Mouse (Mus musculus): ENCODE data around the gene Hnf1b. TPM values are rescaled to one million over a fixed set of nuclear protein-coding genes. Genes with fewer than 3 reads are reported as not detected.

The Hnf1b gene
- polyA plus RNA-seq, 1 experiment from 2014 or later = 0.08 TPM

Other genes with a start within 250 kb of the Hnf1b start
- not detected in 2 replicates for gene Rpl9-ps1, start 204.4 kb upstream of the Hnf1b start, polyA plus RNA-seq (2015; fragmentation: Nextera tagmentation; extraction: Ambion mirVana)
- 0.56 and 0.73 TPM in 2 replicates for gene Ccl3, start 200.7 kb upstream of the Hnf1b start, polyA plus RNA-seq (2015; fragmentation: Nextera tagmentation; extraction: Ambion mirVana)
- gene Ccl4, start 187.5 kb upstream of the Hnf1b start, polyA plus RNA-seq (2015; fragmentation: Nextera tagmentation; extraction: Ambion mirVana) = 0.76 and 0.95 TPM in 2 replicates
- 1.6 and 1.7 TPM in 2 replicates for gene Wfdc17, start 146.1 kb upstream of the Hnf1b start, polyA plus RNA-seq (2015; fragmentation: Nextera tagmentation; extraction: Ambion mirVana)
- gene Wfdc18, start 141.0 kb upstream of the Hnf1b start, polyA plus RNA-seq (2015; fragmentation: Nextera tagmentation; extraction: Ambion mirVana) = 0.88 and 1.4 TPM in 2 replicates
- 1.3 and 1.4 TPM in 2 replicates for gene Wfdc21, start 103.1 kb upstream of the Hnf1b start, polyA plus RNA-seq (2015; fragmentation: Nextera tagmentation; extraction: Ambion mirVana)
- 22.0 and 25.7 TPM in 2 replicates for gene Heatr6, start 96.4 kb upstream of the Hnf1b start, polyA plus RNA-seq (2015; fragmentation: Nextera tagmentation; extraction: Ambion mirVana)
- 29.4 and 32.5 TPM in 2 replicates for gene Ddx52, start 92.0 kb downstream of the Hnf1b start, polyA plus RNA-seq (2015; fragmentation: Nextera tagmentation; extraction: Ambion mirVana)
- 8.9 and 11.0 TPM in 2 replicates for gene Synrg, start 114.4 kb downstream of the Hnf1b start, polyA plus RNA-seq (2015; fragmentation: Nextera tagmentation; extraction: Ambion mirVana)
- gene Dusp14, start 219.2 kb downstream of the Hnf1b start, polyA plus RNA-seq (2015; fragmentation: Nextera tagmentation; extraction: Ambion mirVana) = 22.9 and 28.1 TPM in 2 replicates

All from limb, embryonic 15.5 days (tissue).